Mouse (Mus musculus) right cerebral cortex, postnatal 10 days (tissue): ENCODE data around the gene Arhgap17.

Experiments used
- DNase-seq, 2 experiments: peaks; one replicate each; pipeline ENCODE4 v3.0.0; 2021; ENCODE audit warnings: low spot score in 2 of 2

The Arhgap17 gene

GRCm38 (mm10) chr7:123287903-123288302, 81.8 kb downstream of the Arhgap17 start:
- DNase-seq = no peak

GRCm38 (mm10) chr7:123285896-123286295, 83.8 kb downstream of the Arhgap17 start:
- peak; percentile 28 to 40 for DNase-seq

- peak; percentile 54 to 66 for DNase-seq
Measured at GRCm38 (mm10) chr7:123283826-123284225, 85.9 kb downstream of the Arhgap17 start.

- no peak for DNase-seq
Measured at GRCm38 (mm10) chr7:123279797-123280196, 89.9 kb downstream of the Arhgap17 start.

DNA sequence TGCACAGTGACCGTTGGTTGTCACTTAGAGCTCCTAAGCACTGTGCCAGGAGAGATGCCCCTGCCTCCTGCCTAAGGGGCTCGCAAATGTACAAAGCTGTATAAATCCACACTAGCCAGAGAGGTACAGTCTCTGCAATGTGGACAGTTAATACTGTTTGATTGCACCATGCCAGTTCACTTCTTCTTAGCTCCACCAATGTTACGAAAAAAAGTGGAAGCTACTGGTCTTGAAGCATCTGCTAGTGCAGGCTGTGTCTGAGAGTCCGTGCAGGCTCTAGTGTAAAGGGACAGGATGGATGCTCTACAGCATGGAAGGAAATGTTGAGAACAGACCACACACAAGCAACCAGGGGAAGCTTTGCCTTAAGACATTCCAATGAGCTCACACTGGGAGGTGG, 93.1 kb downstream of the Arhgap17 start:
- DNase-seq = no peak

DNA sequence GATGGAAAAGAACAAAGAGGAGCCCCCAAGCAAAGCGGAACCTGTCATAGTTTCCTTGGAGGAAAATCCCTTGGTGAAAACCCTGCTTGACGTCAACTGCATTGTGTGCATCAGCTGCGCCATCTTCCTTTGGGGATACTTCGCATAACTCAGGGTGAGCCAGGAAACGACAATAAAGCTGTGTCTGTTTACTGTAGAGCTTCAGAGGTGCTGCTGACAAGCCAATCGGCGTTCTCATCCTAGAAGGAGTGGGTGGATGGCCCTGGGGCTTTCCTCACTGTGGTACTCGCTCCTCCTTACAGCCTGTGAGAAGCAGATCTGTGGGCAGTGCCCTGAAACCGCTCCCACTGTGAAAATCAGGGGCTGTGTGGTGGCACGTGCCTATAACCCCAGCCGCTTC, 96.7 kb downstream of the Arhgap17 start:
- DNase-seq = no peak

DNA sequence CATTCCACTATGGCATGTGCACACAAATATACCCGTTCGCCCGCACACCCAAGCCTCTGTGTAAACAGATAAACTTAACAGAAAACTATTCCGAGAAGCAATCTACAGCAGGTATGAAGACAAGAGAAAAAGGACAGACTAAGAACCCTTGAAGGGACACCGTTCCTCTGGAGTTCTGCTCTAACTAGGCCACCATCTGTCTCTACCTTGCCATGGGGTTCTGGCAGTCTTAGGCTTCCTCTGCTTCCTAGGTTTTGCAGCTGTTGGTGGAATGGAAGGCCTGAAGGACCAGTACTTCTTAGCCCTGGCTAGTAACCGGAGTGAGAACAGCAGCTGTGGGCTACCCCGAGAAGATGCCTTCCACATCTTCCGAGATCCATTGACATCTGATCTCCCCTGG, 111.6 kb downstream of the Arhgap17 start:
- DNase-seq = no peak

DNA sequence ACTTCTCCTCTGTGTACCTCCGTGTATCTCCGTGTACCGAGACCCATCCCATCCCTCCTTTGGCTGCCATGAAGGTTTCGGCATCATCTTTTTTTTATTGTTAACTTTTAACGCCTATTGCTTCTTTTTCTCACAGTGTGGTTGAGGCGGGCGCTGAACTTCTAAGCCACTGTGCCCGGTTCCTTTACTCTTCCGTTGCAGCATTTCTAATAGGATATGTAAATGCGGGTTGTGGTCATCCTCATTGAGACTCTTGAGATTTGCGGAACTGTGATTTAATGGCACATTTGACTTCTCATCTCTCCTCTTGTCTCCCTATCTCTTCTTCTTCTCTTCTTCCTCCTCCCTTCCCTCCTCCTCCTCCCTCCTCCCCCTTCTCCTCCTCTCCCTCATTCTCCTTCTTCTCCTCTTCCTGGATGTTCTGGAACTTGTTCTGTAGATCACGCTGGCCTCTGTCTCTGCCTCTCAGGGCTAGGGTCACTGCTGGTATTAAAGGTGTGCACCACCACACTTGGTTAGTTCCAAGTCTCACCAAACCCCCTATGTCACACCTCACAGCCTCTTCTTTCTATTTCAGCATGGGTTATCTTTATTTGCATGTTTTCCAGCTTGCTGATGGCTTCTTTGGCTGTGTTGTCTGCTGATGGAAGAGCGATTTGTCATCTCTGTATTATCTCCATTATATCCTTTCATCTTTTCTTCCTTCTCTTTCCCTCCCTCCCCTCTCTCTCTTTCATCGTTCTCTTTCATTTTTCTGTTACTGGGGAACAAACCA, 115.3 kb downstream of the Arhgap17 start:
- DNase-seq = no peak

- DNase-seq = no peak
Measured at GRCm38 (mm10) chr7:123253396-123253795, 116.3 kb downstream of the Arhgap17 start.

DNA sequence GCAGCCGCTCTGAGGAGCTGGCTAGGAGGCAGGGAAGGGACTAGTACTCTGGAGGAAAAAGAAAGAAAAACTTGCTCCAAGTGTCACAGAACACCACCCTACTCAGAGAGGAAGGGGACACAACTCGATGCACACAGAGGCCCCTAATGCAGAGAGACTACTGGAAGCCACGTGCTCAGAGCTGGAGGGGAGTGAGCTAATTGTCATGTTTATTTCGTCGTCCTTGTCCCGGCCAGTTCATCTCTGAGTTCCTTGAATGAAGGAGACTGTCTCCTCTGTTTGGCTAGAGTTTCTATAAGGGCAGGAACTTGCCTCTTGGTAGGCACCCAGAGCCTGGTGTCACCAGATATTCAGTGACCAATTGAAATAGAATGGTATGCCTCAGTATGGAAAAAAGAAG, 118.4 kb downstream of the Arhgap17 start:
- no peak for DNase-seq

GRCm38 (mm10) chr7:123248166-123248565, 121.5 kb downstream of the Arhgap17 start:
- DNase-seq = no peak

DNA sequence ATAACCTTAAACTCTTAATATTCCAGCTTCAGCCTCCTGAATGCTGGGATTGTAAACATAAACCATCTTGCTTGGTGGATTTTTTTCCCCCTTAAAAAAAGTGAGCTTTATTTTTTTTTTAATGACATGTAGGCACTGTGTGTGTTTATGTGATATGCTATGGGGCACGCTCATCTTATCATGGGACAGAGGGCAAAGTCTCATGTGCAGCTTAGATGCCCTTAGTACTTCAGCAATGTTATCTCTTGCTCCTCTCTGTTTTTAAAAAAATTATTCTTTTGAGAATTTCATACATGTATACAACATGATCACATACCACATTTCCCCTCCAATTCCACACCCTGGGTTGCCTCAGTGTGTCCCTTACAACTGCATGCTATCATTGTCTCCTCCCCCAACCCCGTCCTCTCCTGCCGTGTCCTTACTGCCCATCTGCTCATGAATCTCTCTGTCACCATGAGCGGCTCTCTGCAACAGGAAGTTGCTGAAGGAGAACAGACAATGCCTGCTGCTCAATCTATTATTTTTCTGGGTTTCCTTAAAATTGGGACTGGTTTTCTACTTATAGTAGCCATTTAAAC, 123.1 kb downstream of the Arhgap17 start:
- DNase-seq = no peak

DNA sequence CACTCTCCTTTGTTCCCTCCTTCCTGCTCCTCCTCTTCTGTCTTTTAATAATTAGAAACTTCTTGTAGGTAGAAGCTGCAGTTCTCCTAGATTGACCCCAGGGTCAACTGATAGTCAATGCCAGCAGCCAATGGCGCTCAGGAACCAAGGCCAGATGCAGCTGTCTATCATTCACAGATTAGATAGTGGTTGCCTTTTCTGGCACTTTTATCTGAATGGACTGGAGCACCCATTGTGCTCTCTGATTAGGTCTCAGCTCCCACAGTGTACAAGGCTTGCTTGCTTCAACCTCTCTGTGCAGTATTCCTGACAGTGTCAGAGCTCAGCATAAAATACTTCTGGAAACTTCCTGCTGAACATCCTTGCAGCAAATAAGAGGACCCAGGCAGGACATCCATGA, 124.9 kb downstream of the Arhgap17 start:
- DNase-seq = no peak

DNA sequence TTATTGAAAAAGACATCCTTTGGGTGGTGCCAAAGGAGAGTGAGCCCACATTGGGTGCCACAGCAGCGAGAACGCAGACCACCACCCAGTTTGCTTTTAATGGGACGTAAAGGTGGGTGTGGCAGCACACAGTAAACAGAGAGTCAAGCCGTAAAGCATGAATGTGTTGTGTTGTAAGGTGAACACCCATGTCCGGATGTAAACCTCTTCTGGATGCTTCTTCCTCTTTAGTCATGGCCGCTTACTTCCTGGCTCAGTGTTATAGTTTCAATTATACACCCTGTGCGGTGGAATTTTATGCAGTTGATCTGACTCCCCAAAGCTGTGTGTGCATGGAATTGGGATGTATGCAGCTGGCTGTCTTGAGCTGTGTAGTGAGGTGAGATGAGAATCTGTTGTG, 127.5 kb downstream of the Arhgap17 start:
- DNase-seq = no peak

GRCm38 (mm10) chr7:123240064-123240463, 129.7 kb downstream of the Arhgap17 start:
- DNase-seq = no peak

GRCm38 (mm10) chr7:123238621-123239020, 131.1 kb downstream of the Arhgap17 start:
- DNase-seq = peak in 1 of 2 experiments; percentile 41

GRCm38 (mm10) chr7:123235449-123235848, 134.3 kb downstream of the Arhgap17 start:
- no peak for DNase-seq
